Mouse (Mus musculus) neural tube, embryonic 14.5 days (tissue): ENCODE results near the gene Noxa1. TPM values are rescaled to one million over a fixed set of nuclear protein-coding genes. Genes with fewer than 3 reads are reported as not detected.

ENCODE experiments used
- microRNA-seq: library from miRNA; unstranded; fragments of <30 nt; microRNA quantifications from one replicate; pipeline ENCODE4, GENCODE M21; 2016
- polyA plus RNA-seq: library from polyadenylated mRNA; unstranded; fragments of >200 nt; fragmentation: Nextera tagmentation; extraction: Ambion mirVana; gene quantifications from 2 replicates; pipeline ENCODE4 v1.2.1, GENCODE M21; 2014

Gene Noxa1
- polyA plus RNA-seq, 1 experiment from 2014 or later = not detected

Small RNAs within 50 kb of the gene (microRNA-seq; reads per million reads assigned to microRNA genes)
- gene Gm24328 (not detected), gene Mir7664 (not detected)

Other genes with a start within 250 kb of the Noxa1 start
- 90.8 and 97.0 TPM in 2 replicates for gene Ehmt1, start 175.5 kb downstream of the Noxa1 start, polyA plus RNA-seq
- gene Arrdc1, start 159.9 kb downstream of the Noxa1 start, polyA plus RNA-seq = 30.2 and 31.6 TPM in 2 replicates
- 18.1 and 26.0 TPM in 2 replicates for gene Zmynd19, start 145.4 kb downstream of the Noxa1 start, polyA plus RNA-seq
- 34.0 and 39.6 TPM in 2 replicates for gene Dph7, start 132.7 kb downstream of the Noxa1 start, polyA plus RNA-seq
- gene Mrpl41, start 120.1 kb downstream of the Noxa1 start, polyA plus RNA-seq = 173 and 181 TPM in 2 replicates
- 3.5 and 3.7 TPM in 2 replicates for gene Pnpla7, start 119.1 kb downstream of the Noxa1 start, polyA plus RNA-seq
- gene Nsmf, start 40.8 kb downstream of the Noxa1 start, polyA plus RNA-seq = 137 and 143 TPM in 2 replicates
- 0.27 TPM in 1 of 2 replicates, not detected in the other for gene Entpd8, start 14.8 kb downstream of the Noxa1 start, polyA plus RNA-seq
- gene Nrarp, start 85.6 kb upstream of the Noxa1 start, polyA plus RNA-seq = 10.7 and 15.1 TPM in 2 replicates
- 0.88 and 1.4 TPM in 2 replicates for gene Tor4a, start 101.7 kb upstream of the Noxa1 start, polyA plus RNA-seq
- gene Nelfb, start 116.3 kb upstream of the Noxa1 start, polyA plus RNA-seq = 74.7 and 86.2 TPM in 2 replicates
- gene Stpg3, start 119.5 kb upstream of the Noxa1 start, polyA plus RNA-seq = not detected in 2 replicates
- 0.91 TPM in 1 of 2 replicates, not detected in the other for gene Fam166a, start 123.6 kb upstream of the Noxa1 start, polyA plus RNA-seq
- gene Tubb4b, start 129.6 kb upstream of the Noxa1 start, polyA plus RNA-seq = 361 and 387 TPM in 2 replicates
- gene Slc34a3, start 139.2 kb upstream of the Noxa1 start, polyA plus RNA-seq = not detected in 2 replicates
- not detected in 2 replicates for gene Rnf224, start 141.6 kb upstream of the Noxa1 start, polyA plus RNA-seq
- 147 and 191 TPM in 2 replicates for gene Rnf208, start 147.1 kb upstream of the Noxa1 start, polyA plus RNA-seq
- gene Cysrt1, start 147.3 kb upstream of the Noxa1 start, polyA plus RNA-seq = 0.33 and 0.45 TPM in 2 replicates
- gene AL732309.1, start 151.7 kb upstream of the Noxa1 start, polyA plus RNA-seq = 5.0 and 7.1 TPM in 2 replicates
- 11.0 and 11.2 TPM in 2 replicates for gene Tmem203, start 160.3 kb upstream of the Noxa1 start, polyA plus RNA-seq
- gene Tprn, start 167.5 kb upstream of the Noxa1 start, polyA plus RNA-seq = 11.5 and 12.3 TPM in 2 replicates
- 177 and 182 TPM in 2 replicates for gene Ssna1, start 177.3 kb upstream of the Noxa1 start, polyA plus RNA-seq
- gene Anapc2, start 177.3 kb upstream of the Noxa1 start, polyA plus RNA-seq = 110 and 116 TPM in 2 replicates
- not detected in 2 replicates for gene Tmem210, start 193.0 kb upstream of the Noxa1 start, polyA plus RNA-seq
- 0.45 TPM in 1 of 2 replicates, not detected in the other for gene Lrrc26, start 194.8 kb upstream of the Noxa1 start, polyA plus RNA-seq
- gene Grin1, start 224.0 kb upstream of the Noxa1 start, polyA plus RNA-seq = 60.8 and 89.4 TPM in 2 replicates
- gene Man1b1, start 237.2 kb upstream of the Noxa1 start, polyA plus RNA-seq = 59.9 and 85.5 TPM in 2 replicates